Mouse (Mus musculus) lung, postnatal 4 days (tissue): ENCODE measurements around the gene Mypop.
A peak's percentile ranks its signal among the peaks of the same experiment; 100 is the strongest.

ENCODE experiments used
- DNase-seq, 2 experiments: peaks; one replicate each; pipeline ENCODE4 v3.0.0; 2021

The Mypop gene

GRCm38 (mm10) chr7:18991660-18992293, 732 bp downstream of the Mypop start:
- peak in 1 of 2 experiments; percentile 31 for DNase-seq

GRCm38 (mm10) chr7:18992294-18992675, 1.2 kb downstream of the Mypop start:
- DNase-seq, result peak; percentile 33 to 46

DNA sequence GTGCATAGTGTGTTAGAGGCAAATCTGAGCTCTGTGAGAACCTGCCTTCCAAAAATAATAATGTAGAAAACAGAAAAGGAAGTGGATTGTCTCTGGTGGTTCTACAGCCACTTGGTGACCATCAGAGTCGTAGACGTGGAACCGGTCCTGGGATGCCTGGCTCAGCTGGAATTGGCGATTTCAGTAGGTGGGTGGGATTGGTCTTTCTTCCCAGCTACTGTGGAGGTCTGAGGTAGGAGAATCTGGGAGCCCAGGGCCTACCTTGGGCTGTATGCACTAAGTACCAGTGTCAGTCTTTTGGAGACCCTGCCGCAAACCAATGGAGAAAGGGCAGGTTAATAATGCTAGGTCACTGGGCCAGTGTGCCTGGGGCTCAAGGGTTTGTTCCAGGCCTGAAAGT, 2.0 kb downstream of the Mypop start:
- no peak for DNase-seq

DNA sequence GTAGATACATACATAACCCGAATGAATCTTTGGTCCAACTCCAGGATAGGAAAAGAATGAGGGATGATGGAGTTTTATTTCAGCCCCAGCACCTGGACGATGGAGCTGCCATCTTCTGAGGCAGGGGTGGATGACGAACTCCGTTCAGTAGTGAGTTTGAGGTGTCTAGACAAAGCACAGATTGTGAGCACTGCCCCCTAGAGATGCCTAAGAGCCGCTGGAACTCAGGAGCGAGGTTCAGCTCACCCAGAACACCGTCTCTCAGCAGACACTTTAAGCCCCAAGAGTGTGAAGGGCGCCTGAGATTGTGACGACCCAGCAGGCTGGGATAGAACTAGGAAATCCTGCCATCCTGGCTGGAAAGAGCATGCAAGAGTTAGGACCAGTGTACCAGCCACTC, 7.8 kb downstream of the Mypop start:
- no peak for DNase-seq

GRCm38 (mm10) chr7:19000421-19000820, 9.4 kb downstream of the Mypop start:
- DNase-seq, result no peak

GRCm38 (mm10) chr7:19001066-19001806, 10.2 kb downstream of the Mypop start:
- DNase-seq, result peak; percentile 82 to 89

DNA sequence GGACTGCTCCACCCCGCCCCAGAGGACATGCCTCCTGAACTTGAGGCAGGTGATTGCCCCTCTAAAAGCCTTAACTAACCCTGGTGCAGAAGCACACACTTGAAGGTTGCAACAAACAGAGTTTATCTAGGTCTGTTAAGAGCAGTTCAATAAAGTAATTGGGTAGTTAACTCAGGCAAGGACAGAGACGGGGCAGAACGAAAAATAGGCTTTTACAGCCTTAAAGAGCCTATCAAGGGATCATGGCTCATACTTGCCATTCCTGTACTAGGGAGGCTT, 10.7 kb downstream of the Mypop start:
- DNase-seq, result no peak

DNA sequence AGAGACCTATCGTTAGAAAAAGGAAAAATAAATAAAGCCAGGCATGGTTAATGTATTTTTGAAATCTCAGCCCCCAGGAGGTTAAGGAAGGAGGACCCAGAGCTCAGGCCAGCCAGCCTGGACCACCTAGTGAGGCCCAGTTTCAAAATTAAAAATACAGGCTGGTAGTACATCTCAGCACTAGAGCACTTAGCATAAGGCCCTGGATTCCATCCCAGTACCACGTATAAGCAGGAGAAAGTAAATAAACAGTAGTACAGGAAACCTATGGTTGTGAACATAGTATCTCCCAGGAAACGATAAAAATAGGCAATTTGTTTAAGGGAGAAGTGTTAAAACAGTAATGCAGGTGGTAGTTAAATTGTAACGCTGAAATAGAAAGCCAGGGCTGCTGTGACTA, 11.1 kb downstream of the Mypop start:
- no peak for DNase-seq

DNA sequence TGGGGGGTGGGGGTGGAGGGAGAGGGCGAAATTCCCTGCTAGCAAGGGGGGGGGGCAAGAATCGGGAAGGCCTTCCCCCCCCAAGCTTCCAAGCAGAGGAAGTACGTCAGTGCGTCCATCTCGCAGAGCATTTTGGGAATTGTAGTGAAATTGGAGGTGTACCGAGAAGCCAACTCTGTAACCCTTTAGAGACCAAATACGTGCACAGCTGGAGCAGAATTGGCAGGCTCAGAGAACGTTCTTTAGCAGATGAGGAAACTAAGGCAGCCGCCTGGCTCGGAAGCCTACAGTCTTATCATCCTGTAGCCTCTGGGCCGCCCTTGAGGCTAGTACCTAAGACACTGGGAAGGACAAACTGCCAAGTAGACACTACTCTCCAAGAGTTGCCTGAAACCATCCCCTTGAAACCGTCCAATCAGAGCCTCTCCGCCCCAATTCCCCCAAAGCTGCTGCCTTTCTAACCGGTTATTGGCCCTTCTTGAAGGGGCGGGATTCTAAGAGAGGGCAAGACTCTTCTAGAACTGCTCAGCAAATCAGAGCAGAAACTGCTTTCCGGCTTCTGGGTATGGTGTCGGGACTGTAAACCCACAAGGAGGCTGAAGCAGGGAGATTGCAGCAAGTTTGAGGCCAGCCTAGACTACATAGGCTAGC, 11.9 kb downstream of the Mypop start:
- peak; percentile 73 to 82 for DNase-seq

- peak; percentile 95 for DNase-seq
These were observed 13.0 kb downstream of the Mypop start, which contains the start of gene Irf2bp1 for GRCm38 (mm10) chr7:19003902-19004630. TSS of gene Irf2bp1 (plus strand) at chr7:19004044.

GRCm38 (mm10) chr7:19004631-19005079, 13.6 kb downstream of the Mypop start:
- peak in 1 of 2 experiments; percentile 50 for DNase-seq

DNA sequence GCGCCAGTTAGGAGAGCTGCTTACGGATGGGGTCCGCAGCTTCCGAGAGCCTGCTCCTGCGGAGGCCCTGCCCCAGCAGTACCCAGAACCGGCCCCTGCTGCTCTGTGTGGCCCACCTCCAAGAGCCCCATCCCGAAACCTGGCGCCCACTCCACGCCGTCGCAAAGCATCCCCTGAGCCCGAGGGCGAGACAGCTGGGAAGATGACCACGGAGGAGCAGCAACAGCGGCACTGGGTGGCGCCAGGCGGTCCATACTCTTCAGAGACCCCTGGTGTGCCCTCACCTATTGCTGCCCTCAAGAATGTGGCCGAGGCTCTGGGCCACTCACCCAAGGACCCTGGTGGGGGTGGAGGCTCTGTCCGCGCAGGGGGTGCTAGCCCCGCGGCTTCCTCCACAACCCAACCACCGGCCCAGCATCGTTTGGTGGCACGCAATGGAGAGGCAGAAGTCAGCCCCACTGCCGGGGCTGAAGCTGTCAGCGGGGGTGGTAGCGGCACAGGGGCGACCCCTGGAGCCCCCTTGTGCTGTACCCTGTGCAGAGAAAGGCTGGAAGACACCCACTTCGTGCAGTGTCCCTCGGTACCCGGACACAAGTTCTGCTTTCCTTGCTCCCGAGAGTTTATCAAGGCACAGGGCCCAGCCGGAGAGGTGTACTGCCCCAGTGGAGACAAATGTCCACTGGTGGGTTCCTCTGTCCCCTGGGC, 14.5 kb downstream of the Mypop start:
- DNase-seq, result no peak

GRCm38 (mm10) chr7:19006476-19006875, 15.4 kb downstream of the Mypop start:
- peak; percentile 87 to 91 for DNase-seq

- DNase-seq, result no peak
These were observed 16.3 kb downstream of the Mypop start for GRCm38 (mm10) chr7:19007026-19007977.

DNA sequence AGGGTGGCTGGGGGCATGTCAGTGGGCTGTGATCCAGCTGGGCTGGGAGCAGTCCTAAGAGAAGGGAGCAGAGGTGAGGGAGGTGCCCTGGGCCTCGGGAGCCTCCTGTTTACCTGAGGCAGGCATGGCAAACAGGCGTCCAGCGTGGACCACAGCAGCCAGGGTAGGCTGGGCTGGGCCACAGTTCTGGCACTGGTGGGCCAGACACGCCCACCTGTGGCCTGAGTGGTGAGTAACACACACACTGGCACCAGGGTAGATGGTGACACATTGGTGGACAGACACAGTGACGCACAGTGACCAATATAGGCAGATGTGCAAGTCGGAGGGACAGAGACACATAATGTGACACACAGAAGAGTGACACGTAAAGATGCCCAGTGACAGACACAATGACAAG, 19.5 kb downstream of the Mypop start:
- no peak for DNase-seq

GRCm38 (mm10) chr7:19012025-19012621, 21.1 kb downstream of the Mypop start:
- peak; percentile 61 to 76 for DNase-seq

DNA sequence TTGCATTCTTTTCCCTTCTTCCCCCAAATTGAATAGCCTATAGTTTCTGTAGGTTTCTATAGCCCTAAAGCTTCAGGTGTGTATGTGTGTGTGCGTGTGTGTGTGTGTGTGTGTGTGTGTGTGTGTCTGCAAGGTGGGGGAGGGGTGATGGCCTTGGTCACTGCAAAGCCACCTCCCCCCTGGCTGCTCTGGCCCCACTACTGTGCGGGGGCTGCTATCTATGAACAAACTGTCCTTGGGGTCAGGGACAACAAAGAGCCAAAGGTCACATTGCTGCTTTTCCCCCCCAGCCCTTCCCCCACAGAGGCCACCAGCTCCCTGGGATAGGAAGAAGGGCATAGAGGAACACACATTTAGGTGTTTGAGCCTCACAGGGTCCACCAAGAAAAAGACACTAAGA, 21.8 kb downstream of the Mypop start:
- no peak for DNase-seq

GRCm38 (mm10) chr7:19014452-19014851, 23.4 kb downstream of the Mypop start:
- no peak for DNase-seq

DNA sequence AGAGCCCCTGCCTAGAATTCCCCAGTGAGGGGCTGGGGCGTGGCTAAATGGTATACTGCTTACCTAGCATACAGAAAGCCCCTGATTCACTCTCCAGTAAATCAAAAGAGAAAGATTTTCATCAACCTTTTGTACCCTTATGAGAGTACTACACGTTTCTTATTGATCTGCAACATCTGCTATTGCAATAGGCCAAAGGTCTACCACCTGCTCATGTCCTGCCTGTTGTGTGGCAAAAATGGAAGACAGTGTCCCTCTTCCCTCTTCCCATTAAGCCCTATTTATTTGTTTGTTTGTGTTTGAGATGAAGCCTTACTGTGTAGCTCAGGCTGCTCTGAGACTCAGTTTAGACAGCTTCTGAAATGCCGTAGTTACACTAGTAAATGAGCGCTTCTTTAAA, 25.0 kb downstream of the Mypop start:
- no peak for DNase-seq

GRCm38 (mm10) chr7:19017909-19018308, 26.9 kb downstream of the Mypop start:
- DNase-seq, result peak in 1 of 2 experiments; percentile 3

GRCm38 (mm10) chr7:19021048-19021447, 30.0 kb downstream of the Mypop start:
- DNase-seq, result no peak
